18 mouse cellular contexts compared by ENCODE assay signal in the genomic region with DNA sequence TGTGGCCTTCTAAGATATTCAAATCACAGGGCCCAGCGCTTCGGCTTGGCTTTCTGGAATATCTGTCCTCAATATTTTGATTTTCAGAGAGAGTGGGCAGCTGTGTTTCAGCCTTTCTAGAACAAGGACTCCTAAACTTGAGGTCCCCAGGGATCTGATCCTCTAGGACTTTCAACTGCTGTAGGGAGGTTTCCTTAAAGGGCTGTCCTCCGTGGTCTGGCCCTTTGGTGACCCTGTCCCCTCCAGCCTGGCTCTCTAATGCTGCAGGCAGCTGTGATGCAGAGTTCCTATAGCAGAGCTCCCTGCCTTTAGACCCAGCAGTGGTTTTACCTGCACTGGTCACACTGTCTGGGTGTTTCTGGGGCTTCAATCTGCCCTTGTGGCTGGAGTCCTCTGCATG. TPM values are rescaled to one million over a fixed set of nuclear protein-coding genes. Genes with fewer than 3 reads are reported as not detected.
DNase-seq lines count a peak whose midpoint lies in the region; ATAC-seq lines count a peak whose summit lies in the region.
"Had no signal": no experiment of that assay in that cellular context is flagged by ENCODE, and none has a peak within 500 bp of the region (broad histone marks: within the 10 kb centered on the region; RNA-seq: fewer than 3 reads in every experiment).

No protein-coding gene starts in this region.

- H3K9ac ChIP-seq in embryonic facial prominence, embryonic 13.5 days = 0 out of 2 replicates have a peak overlapping the region, but pooled peaks have one; percentile 11

- H3K4me1 ChIP-seq in embryonic facial prominence, embryonic 13.5 days = peaks cover 10% of the 10 kb centered on the region
- H3K4me1 ChIP-seq in embryonic facial prominence, embryonic 10.5 days = peaks cover 19% of the 10 kb centered on the region
- H3K4me1 ChIP-seq in heart, embryonic 10.5 days = peaks cover 9% of the 10 kb centered on the region

- no peak overlapping the region for H3K27ac ChIP-seq in embryonic facial prominence, embryonic 13.5 days
- H3K27ac ChIP-seq in embryonic facial prominence, embryonic 10.5 days (replicated peaks) = no peak overlapping the region
- H3K27ac ChIP-seq in heart, embryonic 10.5 days = no peak overlapping the region

- no peak overlapping the region for H3K4me3 ChIP-seq in embryonic facial prominence, embryonic 13.5 days
- no peak overlapping the region for H3K4me3 ChIP-seq in embryonic facial prominence, embryonic 10.5 days
- no peak overlapping the region for H3K4me3 ChIP-seq in heart, embryonic 10.5 days

- H3K36me3 ChIP-seq in embryonic facial prominence, embryonic 13.5 days = peaks cover 26% of the 10 kb centered on the region
- peaks cover 32% of the 10 kb centered on the region for H3K36me3 ChIP-seq in embryonic facial prominence, embryonic 10.5 days (replicated peaks)
- H3K36me3 ChIP-seq in heart, embryonic 10.5 days = peaks cover 31% of the 10 kb centered on the region

- H3K9me3 ChIP-seq in embryonic facial prominence, embryonic 13.5 days = no peaks in the 10 kb centered on the region
- H3K9me3 ChIP-seq in embryonic facial prominence, embryonic 10.5 days = no peaks in the 10 kb centered on the region
- no peaks in the 10 kb centered on the region for H3K9me3 ChIP-seq in heart, embryonic 10.5 days
- H3K9me3 ChIP-seq: G1E had no signal

- H3K27me3 ChIP-seq in embryonic facial prominence, embryonic 13.5 days = no peaks in the 10 kb centered on the region
- no peaks in the 10 kb centered on the region for H3K27me3 ChIP-seq in embryonic facial prominence, embryonic 10.5 days (replicated peaks; ENCODE audit: low read depth, poor library complexity, severe bottlenecking)
- no peaks in the 10 kb centered on the region for H3K27me3 ChIP-seq in heart, embryonic 10.5 days (ENCODE audit: insufficient read depth, poor library complexity, severe bottlenecking)
- H3K27me3 ChIP-seq: CH12.LX, Patski had no signal

- WGBS in embryonic facial prominence, embryonic 13.5 days = 90% methylated on average over 3 of the region's 3 CpGs
- WGBS in embryonic facial prominence, embryonic 10.5 days = 93% methylated on average over 3 of the region's 3 CpGs
- WGBS in heart, embryonic 10.5 days = 91% methylated on average over 3 of the region's 3 CpGs

- ATAC-seq in embryonic facial prominence, embryonic 13.5 days (ENCODE audit: insufficient number of reproducible peaks, insufficient read depth, low FRiP score, low TSS enrichment, low read depth) = no peak
- ATAC-seq: activated CD4-positive, CD25-positive, alpha-beta regulatory T cell, adult 4 months; CD4-positive, CD25-positive, alpha-beta regulatory T cell, adult 4 months; Patski had no signal

- no peak for DNase-seq in embryonic facial prominence, embryonic 10.5 days (ENCODE audit: low spot score)
- DNase-seq in heart, adult 11 months = peak; percentile 91
- no peak for DNase-seq in heart, embryonic 10.5 days (ENCODE audit: low spot score)
- DNase-seq: adrenal gland, adult 2 months; adrenal gland, adult 8-10 months; adrenal gland, postnatal 10 days; adrenal gland, postnatal 14 days; adrenal gland, postnatal 25 days; adrenal gland, postnatal 36 days; B cell, adult 2 months; cerebellum, adult 11 months; cerebellum, adult 18-20 months had no signal

- no peak overlapping the region for H3K4me2 ChIP-seq in embryonic facial prominence, embryonic 13.5 days

RNA-seq across cellular contexts. Expression of a gene that starts 2.3 kb away (rescaled TPM):
- polyA plus RNA-seq in embryonic facial prominence, embryonic 13.5 days (2015; fragmentation: Nextera tagmentation; extraction: Ambion mirVana) = 33.7 and 36.5 TPM in 2 replicates
- polyA plus RNA-seq in embryonic facial prominence, embryonic 10.5 days (2016; fragmentation: Nextera tagmentation; extraction: Ambion mirVana) = 27.7 and 28.5 TPM in 2 replicates
- 24.0 and 29.4 TPM in 2 replicates for polyA plus RNA-seq in heart, embryonic 10.5 days (2016; fragmentation: Nextera tagmentation; extraction: Ambion mirVana)

RNA-seq across cellular contexts. Expression of a gene that starts 2.6 kb away (rescaled TPM):
- polyA plus RNA-seq in embryonic facial prominence, embryonic 13.5 days (2015; fragmentation: Nextera tagmentation; extraction: Ambion mirVana) = 2.2 and 3.1 TPM in 2 replicates
- polyA plus RNA-seq in embryonic facial prominence, embryonic 10.5 days (2016; fragmentation: Nextera tagmentation; extraction: Ambion mirVana) = 1.0 and 1.4 TPM in 2 replicates
- polyA plus RNA-seq in heart, embryonic 10.5 days (2016; fragmentation: Nextera tagmentation; extraction: Ambion mirVana) = 1.1 and 1.7 TPM in 2 replicates

RNA-seq across cellular contexts. Expression of a gene that starts 7.1 kb away (rescaled TPM):
- 69.7 and 73.3 TPM in 2 replicates for polyA plus RNA-seq in embryonic facial prominence, embryonic 13.5 days (2015; fragmentation: Nextera tagmentation; extraction: Ambion mirVana)
- polyA plus RNA-seq in embryonic facial prominence, embryonic 10.5 days (2016; fragmentation: Nextera tagmentation; extraction: Ambion mirVana) = 38.6 and 44.1 TPM in 2 replicates
- polyA plus RNA-seq in heart, embryonic 10.5 days (2016; fragmentation: Nextera tagmentation; extraction: Ambion mirVana) = 37.1 and 43.0 TPM in 2 replicates

RNA-seq across cellular contexts. Expression of a gene that starts 16.2 kb away (rescaled TPM):
- 195 and 215 TPM in 2 replicates for polyA plus RNA-seq in embryonic facial prominence, embryonic 13.5 days (2015; fragmentation: Nextera tagmentation; extraction: Ambion mirVana)
- polyA plus RNA-seq in embryonic facial prominence, embryonic 10.5 days (2016; fragmentation: Nextera tagmentation; extraction: Ambion mirVana) = 222 and 226 TPM in 2 replicates
- 184 and 200 TPM in 2 replicates for polyA plus RNA-seq in heart, embryonic 10.5 days (2016; fragmentation: Nextera tagmentation; extraction: Ambion mirVana)

RNA-seq across cellular contexts. Expression of a gene that starts 16.2 kb away (rescaled TPM):
- 274 and 289 TPM in 2 replicates for polyA plus RNA-seq in embryonic facial prominence, embryonic 13.5 days (2015; fragmentation: Nextera tagmentation; extraction: Ambion mirVana)
- 290 and 302 TPM in 2 replicates for polyA plus RNA-seq in embryonic facial prominence, embryonic 10.5 days (2016; fragmentation: Nextera tagmentation; extraction: Ambion mirVana)
- 212 and 236 TPM in 2 replicates for polyA plus RNA-seq in heart, embryonic 10.5 days (2016; fragmentation: Nextera tagmentation; extraction: Ambion mirVana)
